Mouse (Mus musculus): ENCODE data around the gene 4931428F04Rik.

GRCm38 (mm10) chr8:105298351-105299252 is 8.9 kb upstream of the 4931428F04Rik start:
- TF ChIP-seq POLR2A (IDR thresholded peaks at IDR 0.05; ENCODE audit: borderline replicate concordance, extremely low read depth, insufficient read depth, insufficient read length, poor library complexity, severe bottlenecking) (no peak), CTCF (IDR thresholded peaks at IDR 0.05; ENCODE audit: borderline replicate concordance, extremely low read depth, insufficient read depth, insufficient read length) (no peak)
